Mouse (Mus musculus): Measurements from ENCODE around the gene Dntt. TPM values are rescaled to one million over a fixed set of nuclear protein-coding genes. Genes with fewer than 3 reads are reported as not detected.

The Dntt gene
- total and polyA plus RNA-seq, 3 experiments = 0.12 TPM; not detected in 2

DNA sequence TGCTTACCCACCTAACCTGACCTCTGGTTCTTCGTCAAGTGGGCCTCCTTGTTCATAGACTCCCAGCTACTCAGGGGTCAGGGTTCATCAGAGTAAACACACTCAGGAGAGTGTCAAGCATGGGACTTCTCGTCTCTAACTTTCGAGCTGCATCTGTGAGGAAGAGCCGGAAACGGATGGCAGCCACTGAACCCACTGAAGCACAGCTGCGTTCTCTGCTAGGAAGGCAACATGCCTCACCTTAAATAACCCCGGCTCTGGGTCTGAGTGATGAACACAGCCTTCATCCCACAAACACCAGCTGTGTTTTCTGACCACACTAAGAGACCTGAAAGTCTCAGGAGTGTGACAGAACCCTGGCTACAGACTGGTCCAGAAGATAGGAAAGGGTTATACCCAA, 10.0 kb downstream of the Dntt start:
- H3K27ac ChIP-seq = no peak overlapping the region
- no peak overlapping the region for H3K4me3 ChIP-seq
- no peaks in the 10 kb centered on the region for H3K79me2 ChIP-seq (replicated peaks; ENCODE audit: control insufficient read depth, insufficient read depth, low read length)
- H3K9ac ChIP-seq (ENCODE audit: low read depth, low read length) = no peak overlapping the region
- no peak for DNase-seq
- no peaks in the 10 kb centered on the region for H3K27me3 ChIP-seq (ENCODE audit: control insufficient read depth, insufficient read depth, low read length)
- H3K36me3 ChIP-seq (ENCODE audit: control insufficient read depth, insufficient read depth, low read length) = no peaks in the 10 kb centered on the region
- no peaks in the 10 kb centered on the region for H3K4me1 ChIP-seq (ENCODE audit: control insufficient read depth, insufficient read depth, low read length)
- intact Hi-C loops (cut with DNase I) = no loop called here
- TF ChIP-seq POLR2A (IDR thresholded peaks at IDR 0.05; ENCODE audit: insufficient read depth, low read depth, low read length) (no peak), CTCF (IDR thresholded peaks at IDR 0.05) (no peak)
- WGBS = 78% methylated on average over 7 of the region's 7 CpGs

DNA sequence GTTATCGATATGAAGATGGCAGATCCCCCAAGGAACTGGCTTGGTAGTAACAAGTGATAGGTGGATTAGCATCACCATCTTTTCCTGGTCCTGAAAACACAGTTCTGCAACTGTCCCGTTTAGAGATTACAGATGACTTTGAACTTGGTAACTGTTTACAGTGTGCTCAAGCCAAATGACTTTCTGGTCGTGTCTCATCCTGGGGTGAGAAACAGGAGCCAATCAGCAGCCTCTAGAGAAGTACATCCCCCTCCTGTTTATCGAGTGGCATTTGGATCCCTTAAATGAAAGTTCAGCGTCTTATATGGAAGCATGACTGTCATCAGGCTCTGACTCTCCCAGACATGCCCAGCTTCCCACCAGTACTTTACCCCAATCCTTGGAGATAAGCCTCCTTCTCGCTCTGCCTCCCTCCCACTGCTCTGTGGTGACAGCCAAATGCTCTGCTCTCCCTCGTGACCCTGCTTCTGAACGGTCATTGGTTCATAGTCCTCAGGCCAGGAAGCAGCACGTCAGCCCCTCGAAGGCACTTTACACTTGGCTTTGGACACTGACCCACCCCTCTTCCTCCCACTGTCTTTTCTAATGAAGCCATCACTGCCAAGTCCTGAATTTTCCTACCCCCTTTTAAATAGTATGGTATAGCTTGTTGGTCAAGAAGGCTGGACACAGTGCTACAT, 16.2 kb downstream of the Dntt start:
- TF ChIP-seq POLR2A (IDR thresholded peaks at IDR 0.05; ENCODE audit: insufficient read depth, low read depth, low read length) = no peak
- TF ChIP-seq CTCF (IDR thresholded peaks at IDR 0.05) = no peak
- TF ChIP-seq EP300 (IDR thresholded peaks at IDR 0.05; ENCODE audit: insufficient read depth, low read depth, low read length) = no peak
- H3K9ac ChIP-seq (ENCODE audit: low read depth, low read length) = no peak overlapping the region
- 23% methylated on average over 10 of the region's 10 CpGs for WGBS

DNA sequence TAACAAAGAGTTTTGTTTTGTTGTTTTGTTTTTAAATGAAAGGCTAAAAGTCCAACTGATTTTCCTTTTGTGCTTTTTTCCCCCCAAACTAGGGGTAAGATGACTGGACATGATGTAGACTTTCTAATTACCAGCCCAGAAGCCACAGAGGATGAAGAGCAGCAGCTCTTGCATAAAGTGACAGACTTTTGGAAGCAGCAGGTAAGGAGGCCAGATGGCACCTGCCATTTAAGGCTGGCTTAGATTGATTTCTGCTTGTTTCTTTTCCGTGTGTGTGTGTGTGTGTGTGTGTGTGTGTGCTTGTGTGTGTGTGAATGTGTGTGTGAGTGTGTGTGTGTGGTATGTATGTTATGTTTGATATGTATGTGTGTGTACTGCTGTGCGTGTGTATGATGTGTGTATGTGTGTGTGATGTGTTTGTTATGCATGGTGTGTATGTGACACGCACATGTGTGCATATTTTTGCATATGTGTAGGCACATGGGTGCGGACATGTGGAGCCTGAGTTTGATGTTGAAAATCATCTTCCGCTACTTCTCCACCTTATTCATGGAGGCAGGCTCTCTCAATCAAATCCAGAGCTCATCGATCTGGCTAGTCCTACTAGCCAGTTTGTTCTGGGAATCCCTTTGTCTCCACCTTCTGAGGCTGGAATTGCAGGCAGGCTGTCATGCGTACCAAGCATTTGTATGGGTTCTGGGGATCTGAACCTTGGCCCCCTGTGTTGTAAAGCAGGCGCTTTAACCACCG, 18.5 kb downstream of the Dntt start:
- intact Hi-C loops (cut with DNase I) = no loop called here
- H3K9ac ChIP-seq (ENCODE audit: low read depth, low read length) = no peak overlapping the region
- H3K4me1 ChIP-seq (ENCODE audit: control insufficient read depth, insufficient read depth, low read length) = no peaks in the 10 kb centered on the region
- no peak for DNase-seq
- TF ChIP-seq EP300 (IDR thresholded peaks at IDR 0.05; ENCODE audit: insufficient read depth, low read depth, low read length) (no peak), CTCF (IDR thresholded peaks at IDR 0.05) (no peak), POLR2A (IDR thresholded peaks at IDR 0.05; ENCODE audit: insufficient read depth, low read depth, low read length) (no peak)
- H3K4me3 ChIP-seq = no peak overlapping the region
- no peaks in the 10 kb centered on the region for H3K79me2 ChIP-seq (replicated peaks; ENCODE audit: control insufficient read depth, insufficient read depth, low read length)
- H3K36me3 ChIP-seq (ENCODE audit: control insufficient read depth, insufficient read depth, low read length) = no peaks in the 10 kb centered on the region
- no peak overlapping the region for H3K27ac ChIP-seq
- 84% methylated on average over 9 of the region's 9 CpGs for WGBS
- H3K27me3 ChIP-seq (ENCODE audit: control insufficient read depth, insufficient read depth, low read length) = no peaks in the 10 kb centered on the region

More for the DNA sequence above, 16.2 kb downstream of the Dntt start:
- Histone ChIP-seq H3K4me3 (no peak overlapping the region), H3K27ac (no peak overlapping the region), H3K79me2 (replicated peaks; ENCODE audit: control insufficient read depth, insufficient read depth, low read length) (no peaks in the 10 kb centered on the region), H3K4me1 (ENCODE audit: control insufficient read depth, insufficient read depth, low read length) (no peaks in the 10 kb centered on the region), H3K36me3 (ENCODE audit: control insufficient read depth, insufficient read depth, low read length) (no peaks in the 10 kb centered on the region), H3K27me3 (ENCODE audit: control insufficient read depth, insufficient read depth, low read length) (no peaks in the 10 kb centered on the region)
- DNase-seq = no peak
- intact Hi-C loops (cut with DNase I) = no loop called here

DNA sequence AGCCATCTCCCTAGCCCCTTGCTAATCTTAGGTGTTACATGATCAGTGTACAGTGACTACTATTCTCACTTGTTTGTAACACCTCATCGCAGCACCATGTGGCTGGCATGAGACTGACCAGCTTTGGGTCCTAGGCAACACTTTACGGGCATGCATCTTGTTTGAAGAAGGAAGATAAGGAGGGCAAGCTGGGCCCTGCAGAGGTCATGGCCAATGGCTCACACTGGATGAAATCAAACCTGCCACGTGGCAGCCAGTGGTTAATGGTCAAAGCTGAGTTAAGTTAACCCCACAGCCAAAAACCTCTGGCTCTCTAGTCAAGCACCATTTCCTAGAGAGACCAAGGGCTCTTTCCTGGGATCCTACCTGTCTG, 19.1 kb downstream of the Dntt start:
- intact Hi-C loops (cut with DNase I) = no loop called here
- H3K36me3 ChIP-seq (ENCODE audit: control insufficient read depth, insufficient read depth, low read length) = no peaks in the 10 kb centered on the region
- no peak overlapping the region for H3K9ac ChIP-seq (ENCODE audit: low read depth, low read length)
- no peak for DNase-seq
- H3K4me3 ChIP-seq = no peak overlapping the region
- no peak overlapping the region for H3K27ac ChIP-seq
- H3K79me2 ChIP-seq (replicated peaks; ENCODE audit: control insufficient read depth, insufficient read depth, low read length) = no peaks in the 10 kb centered on the region
- no peaks in the 10 kb centered on the region for H3K27me3 ChIP-seq (ENCODE audit: control insufficient read depth, insufficient read depth, low read length)
- no peaks in the 10 kb centered on the region for H3K4me1 ChIP-seq (ENCODE audit: control insufficient read depth, insufficient read depth, low read length)
- 70% methylated on average over 3 of the region's 3 CpGs for WGBS
- TF ChIP-seq EP300 (IDR thresholded peaks at IDR 0.05; ENCODE audit: insufficient read depth, low read depth, low read length) = no peak
- TF ChIP-seq CTCF (IDR thresholded peaks at IDR 0.05) = no peak
- no peak for TF ChIP-seq POLR2A (IDR thresholded peaks at IDR 0.05; ENCODE audit: insufficient read depth, low read depth, low read length)

DNA sequence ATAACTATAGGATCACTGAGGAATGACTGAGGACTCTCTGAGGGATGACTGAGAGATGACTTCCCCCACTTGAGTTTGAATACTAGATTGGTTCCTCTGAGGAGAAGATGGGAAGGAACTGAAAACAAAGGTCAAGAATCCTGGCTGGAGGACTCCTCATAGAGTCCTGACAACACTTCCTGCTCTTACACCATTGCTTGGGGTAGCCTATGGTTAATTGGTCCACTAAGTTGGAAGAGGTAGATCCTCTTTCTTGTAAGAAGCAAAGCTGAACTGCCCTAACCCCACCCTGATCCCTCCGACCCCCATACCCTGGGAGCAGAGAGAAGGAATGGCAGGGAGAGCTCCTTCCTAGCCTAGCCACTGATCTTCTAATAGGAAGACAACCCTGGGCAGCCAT, 22.6 kb downstream of the Dntt start:
- H3K79me2 ChIP-seq (replicated peaks; ENCODE audit: control insufficient read depth, insufficient read depth, low read length) = no peaks in the 10 kb centered on the region
- no peak for DNase-seq
- no peak overlapping the region for H3K9ac ChIP-seq (ENCODE audit: low read depth, low read length)
- 0 out of 2 replicates have a peak, but pooled peaks cover 2% of the 10 kb centered on the region for H3K4me1 ChIP-seq (ENCODE audit: control insufficient read depth, insufficient read depth, low read length)
- WGBS = 81% methylated on average over 1 of the region's 1 CpGs
- intact Hi-C loops (cut with DNase I) = no loop called here
- H3K4me3 ChIP-seq = no peak overlapping the region
- H3K36me3 ChIP-seq (ENCODE audit: control insufficient read depth, insufficient read depth, low read length) = no peaks in the 10 kb centered on the region
- H3K27ac ChIP-seq = no peak overlapping the region
- no peaks in the 10 kb centered on the region for H3K27me3 ChIP-seq (ENCODE audit: control insufficient read depth, insufficient read depth, low read length)
- no peak for TF ChIP-seq EP300 (IDR thresholded peaks at IDR 0.05; ENCODE audit: insufficient read depth, low read depth, low read length)
- TF ChIP-seq CTCF (IDR thresholded peaks at IDR 0.05) = no peak
- no peak for TF ChIP-seq POLR2A (IDR thresholded peaks at IDR 0.05; ENCODE audit: insufficient read depth, low read depth, low read length)

DNA sequence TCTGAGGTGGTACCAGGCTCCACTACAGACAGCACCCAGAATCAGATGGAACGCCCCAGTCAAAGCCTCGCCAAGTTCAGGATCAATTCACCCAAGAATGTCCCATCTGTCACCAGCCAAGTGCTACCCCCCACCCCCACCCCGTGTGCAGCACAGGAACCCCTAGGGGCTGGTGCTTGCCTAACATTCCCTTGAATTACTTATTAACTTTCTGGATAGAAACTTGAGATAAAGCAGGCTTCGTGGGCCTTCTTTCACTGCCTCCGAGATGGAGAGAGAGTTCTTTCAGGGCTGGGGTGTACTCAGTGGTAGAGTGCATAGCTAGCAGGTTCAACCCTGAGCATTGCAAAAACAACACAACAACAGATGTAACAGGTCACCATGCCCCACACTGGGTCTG, 23.2 kb downstream of the Dntt start:
- H3K79me2 ChIP-seq (replicated peaks; ENCODE audit: control insufficient read depth, insufficient read depth, low read length) = no peaks in the 10 kb centered on the region
- 71% methylated on average over 5 of the region's 5 CpGs for WGBS
- no peak overlapping the region for H3K9ac ChIP-seq (ENCODE audit: low read depth, low read length)
- TF ChIP-seq EP300 (IDR thresholded peaks at IDR 0.05; ENCODE audit: insufficient read depth, low read depth, low read length) (no peak), POLR2A (IDR thresholded peaks at IDR 0.05; ENCODE audit: insufficient read depth, low read depth, low read length) (no peak), CTCF (IDR thresholded peaks at IDR 0.05) (no peak)
- no peaks in the 10 kb centered on the region for H3K36me3 ChIP-seq (ENCODE audit: control insufficient read depth, insufficient read depth, low read length)
- DNase-seq = no peak
- no peak overlapping the region for H3K27ac ChIP-seq
- H3K4me1 ChIP-seq (ENCODE audit: control insufficient read depth, insufficient read depth, low read length) = 0 out of 2 replicates have a peak, but pooled peaks cover 2% of the 10 kb centered on the region
- no peak overlapping the region for H3K4me3 ChIP-seq
- intact Hi-C loops (cut with DNase I) = no loop called here
- H3K27me3 ChIP-seq (ENCODE audit: control insufficient read depth, insufficient read depth, low read length) = no peaks in the 10 kb centered on the region
